Mouse (Mus musculus): ENCODE measurements around the gene Gm2663. TPM values are rescaled to one million over a fixed set of nuclear protein-coding genes. Genes with fewer than 3 reads are reported as not detected.
"Not testable (repeated sequence)": the region's sequence is repeated elsewhere in the genome, so short reads cannot be mapped to it uniquely, and the experiment has no call there.

Gene Gm2663
- not detected in 2 replicates for polyA plus RNA-seq (2011; ENCODE audit: insufficient read length, low read depth, missing spikeins)

GRCm38 (mm10) chr6:40999379-40999778, at the start of gene Gm2663:
Gene Gm2663, minus strand, starts transcription at chr6:40999479.
- not testable (repeated sequence) for H3K4me1 ChIP-seq (ENCODE audit: control insufficient read depth, insufficient read depth, low read length); H3K4me3 ChIP-seq (ENCODE audit: insufficient read depth, low read length)

GRCm38 (mm10) chr6:41048602-41049001, 49.3 kb upstream of the Gm2663 start:
- no peak overlapping the region for H3K4me3 ChIP-seq (ENCODE audit: insufficient read depth, low read length)
- no peak overlapping the region for H3K27ac ChIP-seq (ENCODE audit: insufficient read depth, low read length)
- H3K4me1 ChIP-seq (ENCODE audit: control insufficient read depth, insufficient read depth, low read length), result no peaks in the 10 kb centered on the region; the same call in 1 of the 2 replicates
- TF ChIP-seq CTCF (IDR thresholded peaks at IDR 0.05; ENCODE audit: borderline replicate concordance, insufficient read depth, low read length) (no peak), POLR2A (IDR thresholded peaks at IDR 0.05; ENCODE audit: low read depth, low read length) (no peak)

More at GRCm38 (mm10) chr6:40999379-40999778, at the start of gene Gm2663:
- H3K27ac ChIP-seq (ENCODE audit: insufficient read depth, low read length), result not testable (repeated sequence)

- TF ChIP-seq POLR2A (IDR thresholded peaks at IDR 0.05; ENCODE audit: low read depth, low read length) (no peak), CTCF (IDR thresholded peaks at IDR 0.05; ENCODE audit: borderline replicate concordance, insufficient read depth, low read length) (no peak)
- H3K4me3 ChIP-seq (ENCODE audit: insufficient read depth, low read length), result no peak overlapping the region
- no peaks in the 10 kb centered on the region; the same call in 1 of the 2 replicates for H3K4me1 ChIP-seq (ENCODE audit: control insufficient read depth, insufficient read depth, low read length)
- 0 out of 2 replicates have a peak overlapping the region, but pooled peaks have one; percentile 19 for H3K27ac ChIP-seq (ENCODE audit: insufficient read depth, low read length)
These were observed 48.7 kb upstream of the Gm2663 start for GRCm38 (mm10) chr6:41047961-41048360.

GRCm38 (mm10) chr6:41047202-41047601, 47.9 kb upstream of the Gm2663 start:
- no peak overlapping the region for H3K4me3 ChIP-seq (ENCODE audit: insufficient read depth, low read length)
- no peak overlapping the region for H3K27ac ChIP-seq (ENCODE audit: insufficient read depth, low read length)
- TF ChIP-seq POLR2A (IDR thresholded peaks at IDR 0.05; ENCODE audit: low read depth, low read length) (no peak), CTCF (IDR thresholded peaks at IDR 0.05; ENCODE audit: borderline replicate concordance, insufficient read depth, low read length) (no peak)
- no peaks in the 10 kb centered on the region; the same call in 1 of the 2 replicates for H3K4me1 ChIP-seq (ENCODE audit: control insufficient read depth, insufficient read depth, low read length)

- Histone ChIP-seq H3K27ac (ENCODE audit: insufficient read depth, low read length) (no peak overlapping the region), H3K4me1 (ENCODE audit: control insufficient read depth, insufficient read depth, low read length) (no peaks in the 10 kb centered on the region; the same call in 1 of the 2 replicates), H3K4me3 (ENCODE audit: insufficient read depth, low read length) (no peak overlapping the region)
- TF ChIP-seq CTCF (IDR thresholded peaks at IDR 0.05; ENCODE audit: borderline replicate concordance, insufficient read depth, low read length) (no peak), POLR2A (IDR thresholded peaks at IDR 0.05; ENCODE audit: low read depth, low read length) (no peak)
These were observed 47.3 kb upstream of the Gm2663 start for GRCm38 (mm10) chr6:41046553-41046952.

GRCm38 (mm10) chr6:41044753-41045152, 45.5 kb upstream of the Gm2663 start:
- Histone ChIP-seq H3K4me3 (ENCODE audit: insufficient read depth, low read length) (no peak overlapping the region), H3K27ac (ENCODE audit: insufficient read depth, low read length) (no peak overlapping the region), H3K4me1 (ENCODE audit: control insufficient read depth, insufficient read depth, low read length) (no peaks in the 10 kb centered on the region; the same call in 1 of the 2 replicates)
- TF ChIP-seq CTCF (IDR thresholded peaks at IDR 0.05; ENCODE audit: borderline replicate concordance, insufficient read depth, low read length), result no peak
- TF ChIP-seq POLR2A (IDR thresholded peaks at IDR 0.05; ENCODE audit: low read depth, low read length), result no peak

GRCm38 (mm10) chr6:41044314-41044713, 45.0 kb upstream of the Gm2663 start:
- Histone ChIP-seq H3K4me3 (ENCODE audit: insufficient read depth, low read length) (no peak overlapping the region), H3K27ac (ENCODE audit: insufficient read depth, low read length) (no peak overlapping the region), H3K4me1 (ENCODE audit: control insufficient read depth, insufficient read depth, low read length) (no peaks in the 10 kb centered on the region; the same call in 1 of the 2 replicates)
- TF ChIP-seq POLR2A (IDR thresholded peaks at IDR 0.05; ENCODE audit: low read depth, low read length), result no peak
- TF ChIP-seq CTCF (IDR thresholded peaks at IDR 0.05; ENCODE audit: borderline replicate concordance, insufficient read depth, low read length), result no peak

GRCm38 (mm10) chr6:41035409-41035808, 36.1 kb upstream of the Gm2663 start, which contains the start of gene 2210010C04Rik:
Gene 2210010C04Rik, minus strand, starts transcription at chr6:41035509.
- Histone ChIP-seq H3K27ac (ENCODE audit: insufficient read depth, low read length) (no peak within 1 kb of the TSS), H3K4me3 (ENCODE audit: insufficient read depth, low read length) (no peak within 1 kb of the TSS), H3K4me1 (ENCODE audit: control insufficient read depth, insufficient read depth, low read length) (no peaks in the 10 kb centered on the region)
- TF ChIP-seq POLR2A (IDR thresholded peaks at IDR 0.05; ENCODE audit: low read depth, low read length) (no peak), CTCF (IDR thresholded peaks at IDR 0.05; ENCODE audit: borderline replicate concordance, insufficient read depth, low read length) (no peak)

- TF ChIP-seq CTCF (IDR thresholded peaks at IDR 0.05; ENCODE audit: borderline replicate concordance, insufficient read depth, low read length) (no peak), POLR2A (IDR thresholded peaks at IDR 0.05; ENCODE audit: low read depth, low read length) (no peak)
- H3K4me1 ChIP-seq (ENCODE audit: control insufficient read depth, insufficient read depth, low read length), result no peaks in the 10 kb centered on the region
These were observed 33.5 kb upstream of the Gm2663 start for GRCm38 (mm10) chr6:41032802-41033201.

GRCm38 (mm10) chr6:41032231-41032630, 33.0 kb upstream of the Gm2663 start:
- H3K27ac ChIP-seq (ENCODE audit: insufficient read depth, low read length), result no peak overlapping the region
- H3K4me3 ChIP-seq (ENCODE audit: insufficient read depth, low read length), result no peak overlapping the region
- no peaks in the 10 kb centered on the region for H3K4me1 ChIP-seq (ENCODE audit: control insufficient read depth, insufficient read depth, low read length)
- TF ChIP-seq CTCF (IDR thresholded peaks at IDR 0.05; ENCODE audit: borderline replicate concordance, insufficient read depth, low read length) (no peak), POLR2A (IDR thresholded peaks at IDR 0.05; ENCODE audit: low read depth, low read length) (no peak)

More at GRCm38 (mm10) chr6:41032802-41033201, 33.5 kb upstream of the Gm2663 start:
- Histone ChIP-seq H3K27ac (ENCODE audit: insufficient read depth, low read length) (no peak overlapping the region), H3K4me3 (ENCODE audit: insufficient read depth, low read length) (no peak overlapping the region)

Data from embryonic fibroblast, embryonic 13.5 days (primary cell).